Mouse (Mus musculus) thymus, postnatal 4 days (tissue): Measurements from ENCODE around the gene Olfr683.
"Not testable (repeated sequence)": the region's sequence is repeated elsewhere in the genome, so short reads cannot be mapped to it uniquely, and the experiment has no call there.

Source experiments
- DNase-seq: peaks from one replicate; pipeline ENCODE4 v3.0.0; 2021

Olfr683 gene

DNA sequence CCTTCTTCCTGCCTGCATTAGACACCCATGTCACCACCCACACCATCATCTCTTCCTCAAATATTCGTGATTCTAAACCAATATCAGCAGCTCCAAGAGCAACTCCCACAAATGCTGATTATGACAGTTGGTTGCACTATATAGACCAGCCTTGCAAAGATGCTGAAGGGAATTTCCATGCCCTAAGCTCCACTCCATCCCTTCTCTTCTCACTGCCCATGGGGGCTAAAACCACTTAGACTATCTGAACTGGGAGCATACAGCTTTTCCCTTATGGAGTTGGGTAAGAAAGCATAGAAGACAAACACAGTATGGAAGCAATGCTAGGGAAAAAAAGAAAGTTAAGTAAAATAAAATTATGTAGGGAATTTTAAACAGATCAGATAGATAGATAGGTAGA is at the start of gene Olfr683:
Olfr683 (minus strand) TSS at position 101 of the 400 bp plus-strand sequence.
- no peak for DNase-seq

DNA sequence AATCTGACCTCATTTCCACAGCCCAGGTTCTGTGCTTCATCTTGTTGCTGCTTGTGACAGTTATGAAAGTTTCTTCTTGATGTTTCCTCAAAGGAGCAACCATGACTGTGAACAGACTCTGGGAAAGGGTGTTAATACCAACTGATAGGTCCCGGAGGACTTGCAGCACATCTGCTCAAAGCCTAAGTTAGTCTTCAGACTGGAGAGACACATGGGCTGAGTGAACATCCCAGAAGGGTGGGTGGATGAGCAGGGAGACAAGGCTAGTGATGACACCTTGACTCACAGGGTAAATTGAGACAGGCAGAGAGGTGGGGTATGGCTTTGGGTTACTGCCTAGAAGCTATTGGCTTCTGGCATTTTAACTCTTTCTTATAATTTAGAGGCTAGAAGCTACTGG is 39.1 kb upstream of the Olfr683 start, which contains the start of gene Olfr685:
Olfr685 (minus strand) TSS at position 101 of the 400 bp plus-strand sequence.
- DNase-seq: no peak

DNA sequence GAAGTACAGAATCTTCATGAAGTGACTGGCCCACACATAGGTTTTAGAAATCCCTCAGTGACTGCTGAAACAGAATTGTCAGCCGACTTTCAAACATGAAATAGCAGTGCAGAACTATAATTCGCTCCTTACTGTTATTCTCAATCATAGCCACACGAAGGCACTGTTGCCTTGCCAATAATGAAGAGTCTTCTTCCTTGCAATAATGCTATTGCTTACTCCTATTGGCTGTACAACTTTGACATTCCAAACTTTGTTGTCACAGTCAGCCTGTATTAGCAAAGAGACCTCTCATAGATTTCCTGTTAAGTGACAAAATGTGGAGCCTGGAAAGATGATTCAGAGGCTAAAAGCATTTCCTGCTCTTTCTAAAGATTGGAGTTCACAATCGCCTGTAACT is 24.0 kb upstream of the Olfr683 start:
- no peak for DNase-seq

DNA sequence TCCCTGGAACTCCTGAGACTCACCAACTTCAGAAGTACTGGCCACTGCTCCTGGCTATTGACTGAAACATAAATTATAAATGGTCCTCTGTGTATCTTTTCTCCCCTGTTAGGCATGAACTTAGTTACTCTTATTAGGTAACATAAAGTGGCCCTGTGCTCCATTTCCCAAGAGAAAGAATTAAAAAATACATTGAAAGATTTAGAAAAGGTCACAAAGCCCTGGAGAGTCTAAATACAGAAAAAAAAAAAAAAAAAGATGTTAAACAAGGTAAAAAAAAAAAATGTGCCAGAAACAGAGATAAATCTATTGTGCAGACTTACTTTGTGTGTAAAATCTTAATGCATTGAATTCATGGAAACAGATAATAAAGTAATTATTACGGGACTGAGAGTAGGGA is 16.7 kb upstream of the Olfr683 start, which contains the start of gene Olfr684:
Olfr684 (minus strand) TSS at position 101 of the 400 bp plus-strand sequence.
- DNase-seq: no peak

DNA sequence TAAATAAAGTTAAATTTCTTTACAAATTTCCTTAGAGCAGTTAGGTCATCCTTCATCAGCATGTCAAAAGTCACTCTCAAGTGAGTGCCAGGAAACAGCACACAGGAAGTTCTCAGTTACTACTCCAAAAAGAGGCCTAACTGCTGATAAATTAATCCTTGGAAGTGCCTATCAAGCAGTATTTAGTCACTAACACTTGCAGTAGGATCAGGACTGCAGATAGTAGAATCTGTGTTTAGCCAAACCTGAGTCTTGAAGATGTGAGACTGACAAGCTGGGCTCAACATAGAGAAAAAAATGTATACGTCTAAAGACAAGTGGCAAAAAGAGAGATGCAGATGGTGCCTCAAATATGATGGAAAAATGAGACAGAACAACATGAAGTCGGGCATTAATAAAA is 5.5 kb downstream of the Olfr683 start:
- no peak for DNase-seq

DNA sequence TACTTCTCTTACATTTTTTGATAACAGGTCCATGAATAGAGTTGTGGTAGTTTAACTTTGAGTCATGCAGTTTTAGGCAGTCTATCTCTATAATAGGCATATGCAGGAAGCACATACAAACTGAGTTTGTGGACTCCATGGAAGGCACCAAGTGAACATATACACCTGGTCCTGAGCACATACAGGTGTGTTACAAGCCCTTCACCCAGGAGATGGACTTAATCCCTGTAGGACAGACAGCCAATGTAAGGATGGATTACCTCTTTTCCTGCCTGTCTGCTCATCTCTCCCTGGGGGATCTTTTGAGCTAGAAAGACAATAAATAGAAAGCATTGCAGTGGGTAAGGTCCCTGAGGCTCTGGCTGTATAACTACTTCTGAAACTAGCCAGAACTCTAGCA is 30.3 kb downstream of the Olfr683 start, which contains the start of gene Olfr681:
Olfr681 (plus strand) TSS at position 301 of the 400 bp plus-strand sequence.
- no peak for DNase-seq

DNA sequence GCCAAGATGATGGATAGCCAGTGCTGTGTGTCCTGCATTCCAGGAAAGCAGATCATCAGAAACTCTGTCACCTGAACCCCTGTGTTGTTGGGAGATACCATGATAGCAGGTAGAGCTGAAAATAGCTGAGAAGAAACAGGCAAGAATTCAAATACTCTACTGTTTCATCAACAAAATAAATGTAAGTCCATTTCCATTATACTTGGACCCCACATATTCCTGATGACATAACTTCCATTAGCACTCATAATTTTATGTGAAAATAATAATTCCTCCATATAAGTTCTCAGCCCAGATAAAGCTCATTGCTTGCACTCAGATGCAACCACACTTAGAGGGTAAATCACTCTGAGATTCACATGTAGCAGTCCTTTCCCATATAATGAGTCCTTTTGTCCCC is 54.1 kb downstream of the Olfr683 start, which contains the start of gene Olfr680-ps1:
Olfr680-ps1 (minus strand) TSS at position 101 of the 400 bp plus-strand sequence.
- not testable (repeated sequence) for DNase-seq
